Mouse (Mus musculus) embryonic stem cell, embryonic (primary cell): ENCODE measurements around the gene Ier2.

Experiments
- CTCF ChIA-PET, 4 experiments: fragments of 300-600 bp in 2 of 4; fragments of 350-600 bp in 2 of 4; sonication (Branson Sonifier 250); formaldehyde crosslinking; loops; one replicate each; lab custom pipeline; 2022; ENCODE audit warnings: inconsistent platforms in 2 of 4; lab: Charles Lee
- POLR2A ChIA-PET, 4 experiments: fragments of 300-600 bp in 2 of 4; fragments of 350-600 bp in 2 of 4; sonication (Branson Sonifier 250); formaldehyde crosslinking; loops; one replicate each; lab custom pipeline; 2022; ENCODE audit warnings: antibody characterized with exemption in 4 of 4, inconsistent platforms in 1 of 4; lab: Charles Lee

Gene Ier2

GRCm38 (mm10) chr8:84686191-84687002 is 23.7 kb upstream of the Ier2 start, which contains the start of gene Trmt1:
TSS of gene Trmt1 (plus strand) at chr8:84686307.
- CTCF ChIA-PET, result interaction anchor here (0.7 to 2.8 kb wide), 25 partner anchors 9 to 290 kb away, joined by 3 to 17 read pairs (median 5); partner anchors contain the start of genes Calr (in 1 of the 4) and Gcdh (in 1 of the 4)

GRCm38 (mm10) chr8:84684537-84684936 is 21.9 kb upstream of the Ier2 start:
- POLR2A ChIA-PET, result interaction anchor here in 3 of 4 experiments (0.5 to 31.2 kb wide), 20 partner anchors 9 to 1982 kb away, joined by 3 to 557 read pairs (median 5); partner anchors contain the start of genes Ier2 (in 3 of the 3), Calr (in 1 of the 3), Lyl1 (in 1 of the 3) and Tnpo2 (in 1 of the 3)
- CTCF ChIA-PET, result interaction anchor here in 3 of 4 experiments (0.7 to 1.2 kb wide), 7 partner anchors 16 to 477 kb away, joined by 3 to 4 read pairs (median 3); no protein-coding TSS in a partner anchor

More at GRCm38 (mm10) chr8:84686191-84687002, 23.7 kb upstream of the Ier2 start, which contains the start of gene Trmt1:
- POLR2A ChIA-PET, result interaction anchor here (0.5 to 31.2 kb wide), 73 partner anchors 8 to 640 kb away, joined by 3 to 557 read pairs (median 5); partner anchors contain the start of genes Ier2 (in 4 of the 4), Calr (in 3 of the 4), Dand5 (in 1 of the 4) and Dhps (in 1 of the 4)

- ChIA-PET POLR2A (interaction anchor here (0.9 to 31.2 kb wide), 20 partner anchors 8 to 165 kb away, joined by 3 to 557 read pairs (median 4); partner anchors contain the start of genes Ier2 (in 2 of the 4), Calr (in 1 of the 4), Dand5 (in 1 of the 4) and Lyl1 (in 1 of the 4)), CTCF (interaction anchor here in 2 of 4 experiments (0.8 to 2.3 kb wide), 3 partner anchors 13 to 133 kb away, joined by 3 to 7 read pairs (median 5); no protein-coding TSS in a partner anchor)
These were observed 19.6 kb upstream of the Ier2 start for GRCm38 (mm10) chr8:84682257-84682656.

- CTCF ChIA-PET, result interaction anchor here in 2 of 4 experiments (1.3 to 2.3 kb wide), 2 partner anchors 27 to 28 kb away, joined by 3 to 7 read pairs; no protein-coding TSS in a partner anchor
- POLR2A ChIA-PET, result interaction anchor here in 3 of 4 experiments (0.5 to 31.2 kb wide), 20 partner anchors 9 to 165 kb away, joined by 3 to 557 read pairs (median 4); partner anchors contain the start of genes Ier2 (in 2 of the 3), Calr (in 1 of the 3), Dand5 (in 1 of the 3) and Lyl1 (in 1 of the 3)
These were observed 18.8 kb upstream of the Ier2 start for GRCm38 (mm10) chr8:84681476-84681875.

- ChIA-PET CTCF (interaction anchor here in 3 of 4 experiments (0.6 to 1.5 kb wide), 5 partner anchors 8 to 151 kb away, joined by 3 to 8 read pairs (median 4); partner anchors contain the start of gene Trmt1 (in 1 of the 3)), POLR2A (interaction anchor here (0.6 to 31.2 kb wide), 16 partner anchors 6 to 289 kb away, joined by 3 to 557 read pairs (median 4); partner anchors contain the start of genes Ier2 (in 3 of the 4), Nacc1 (in 2 of the 4) and Trmt1 (in 2 of the 4))
These were observed 14.7 kb upstream of the Ier2 start for GRCm38 (mm10) chr8:84677305-84677704.

- POLR2A ChIA-PET, result interaction anchor here (0.6 to 31.2 kb wide), 13 partner anchors 8 to 387 kb away, joined by 3 to 557 read pairs (median 6); partner anchors contain the start of genes Ier2 (in 3 of the 4), Nacc1 (in 2 of the 4), Trmt1 (in 2 of the 4) and Lyl1 (in 1 of the 4)
- CTCF ChIA-PET, result interaction anchor here in 2 of 4 experiments (0.6 to 1.4 kb wide), 2 partner anchors 16 to 539 kb away, joined by 3 read pairs; no protein-coding TSS in a partner anchor
These were observed 7.8 kb upstream of the Ier2 start for GRCm38 (mm10) chr8:84670295-84671006.

- CTCF ChIA-PET, result interaction anchor here in 2 of 4 experiments (0.6 to 1.5 kb wide), 6 partner anchors 14 to 459 kb away, joined by 3 to 10 read pairs (median 4); partner anchors contain the start of gene Nacc1 (in 1 of the 2)
- POLR2A ChIA-PET, result interaction anchor here (0.7 to 31.2 kb wide), 22 partner anchors 9 to 179 kb away, joined by 3 to 557 read pairs (median 4); partner anchors contain the start of genes Trmt1 (in 3 of the 4), Ier2 (in 2 of the 4), Nacc1 (in 2 of the 4) and Lyl1 (in 1 of the 4)
These were observed 6.3 kb upstream of the Ier2 start for GRCm38 (mm10) chr8:84668731-84669485.

- ChIA-PET CTCF (interaction anchor here in 3 of 4 experiments (0.6 to 1.1 kb wide), 3 partner anchors 19 to 239 kb away, joined by 3 to 8 read pairs (median 5); partner anchors contain the start of gene Nacc1 (in 1 of the 3)), POLR2A (interaction anchor here in 3 of 4 experiments (0.5 to 31.2 kb wide), 14 partner anchors 10 to 180 kb away, joined by 3 to 557 read pairs (median 4); partner anchors contain the start of genes Ier2 (in 2 of the 3), Nacc1 (in 2 of the 3), Trmt1 (in 2 of the 3) and Lyl1 (in 1 of the 3))
These were observed 5.4 kb upstream of the Ier2 start for GRCm38 (mm10) chr8:84668081-84668480.

- CTCF ChIA-PET, result interaction anchor here (0.6 to 1.8 kb wide), 18 partner anchors 10 to 159 kb away, joined by 3 to 13 read pairs (median 3); partner anchors contain the start of genes Nacc1 (in 1 of the 4) and Trmt1 (in 1 of the 4)
- POLR2A ChIA-PET, result interaction anchor here (0.7 to 16.5 kb wide), 75 partner anchors 8 to 271 kb away, joined by 3 to 427 read pairs (median 4); partner anchors contain the start of genes Nacc1 (in 3 of the 4), Trmt1 (in 3 of the 4), Calr (in 2 of the 4) and Dnase2a (in 1 of the 4)
These were observed 2.8 kb upstream of the Ier2 start for GRCm38 (mm10) chr8:84665385-84665893.

GRCm38 (mm10) chr8:84664566-84665384 is 2.1 kb upstream of the Ier2 start:
- CTCF ChIA-PET, result interaction anchor here (0.5 to 1.8 kb wide), 20 partner anchors 10 to 549 kb away, joined by 3 to 13 read pairs (median 3); partner anchors contain the start of genes Nacc1 (in 1 of the 4) and Trmt1 (in 1 of the 4)
- POLR2A ChIA-PET, result interaction anchor here (0.6 to 16.5 kb wide), 79 partner anchors 7 to 560 kb away, joined by 3 to 427 read pairs (median 4); partner anchors contain the start of genes Nacc1 (in 3 of the 4), Trmt1 (in 3 of the 4), Calr (in 2 of the 4) and Rad23a (in 2 of the 4)

- POLR2A ChIA-PET, result interaction anchor here in 2 of 4 experiments (0.6 to 16.5 kb wide), 26 partner anchors 6 to 559 kb away, joined by 3 to 427 read pairs (median 7); partner anchors contain the start of genes Nacc1 (in 2 of the 2), Trmt1 (in 2 of the 2), Dcaf15 (in 1 of the 2) and G430095P16Rik (in 1 of the 2)
- CTCF ChIA-PET, result interaction anchor here in 1 of 4 experiments (1.4 kb wide), 1 partner anchor 152 kb away, joined by 3 read pairs; no protein-coding TSS in a partner anchor
These were observed 1.1 kb upstream of the Ier2 start for GRCm38 (mm10) chr8:84663483-84664327.

GRCm38 (mm10) chr8:84661961-84662571 is 586 bp downstream of the Ier2 start:
- POLR2A ChIA-PET, result interaction anchor here (0.5 to 10.9 kb wide), 69 partner anchors 7 to 883 kb away, joined by 3 to 557 read pairs (median 4); partner anchors contain the start of genes Nacc1 (in 4 of the 4), Trmt1 (in 4 of the 4), Calr (in 2 of the 4) and Gcdh (in 2 of the 4)
- CTCF ChIA-PET, result interaction anchor here in 2 of 4 experiments (1.0 to 1.1 kb wide), 4 partner anchors 20 to 154 kb away, joined by 3 to 4 read pairs (median 4); partner anchors contain the start of gene Nacc1 (in 1 of the 2)
